Mouse (Mus musculus): ENCODE measurements at regions not wholly inside any gene's neighbourhood (a gene's known extent, or its start where the extent isn't known, plus 50 kb on each side); places are given as distances from the start of the nearest gene placed in this dataset.

GRCm38 (mm10) chr13:42379675-42380074 is 78.4 kb downstream of the Edn1 start:
- H3K79me2 ChIP-seq (ENCODE audit: control insufficient read depth, insufficient read depth), result no peaks in the 10 kb centered on the region
- no peak overlapping the region for H3K4me3 ChIP-seq
- TF ChIP-seq USF1 (IDR thresholded peaks at IDR 0.05; ENCODE audit: low read depth) (no peak), TCF3 (IDR thresholded peaks at IDR 0.05; ENCODE audit: insufficient read length, low read depth) (no peak), E2F4 (IDR thresholded peaks at IDR 0.05; ENCODE audit: insufficient read depth) (no peak), MYOG (IDR thresholded peaks at IDR 0.05; ENCODE audit: control insufficient read depth in 1 of 3, insufficient read depth in 1 of 3, insufficient read length in 2 of 3, low read depth in 2 of 3) (no peak), MYOD1 (IDR thresholded peaks at IDR 0.05; ENCODE audit: control insufficient read depth in 1 of 3, insufficient read length in 2 of 3, low read depth in 2 of 3) (no peak), MAX (IDR thresholded peaks at IDR 0.05; ENCODE audit: low read depth) (no peak), TCF12 (IDR thresholded peaks at IDR 0.05; ENCODE audit: insufficient read depth, poor library complexity, severe bottlenecking) (no peak), POLR2A (IDR thresholded peaks at IDR 0.05; ENCODE audit: insufficient read length, low read depth) (no peak), REST (IDR thresholded peaks at IDR 0.05; ENCODE audit: insufficient read depth, insufficient read length) (no peak), CEBPB (IDR thresholded peaks at IDR 0.05; ENCODE audit: insufficient read depth, poor library complexity, severe bottlenecking) (no peak), POLR2AphosphoS2 (IDR thresholded peaks at IDR 0.05; ENCODE audit: insufficient read length, low read depth) (no peak), SRF (IDR thresholded peaks at IDR 0.05; ENCODE audit: control insufficient read depth, insufficient read length, low read depth) (no peak)
- no peak overlapping the region for H3ac ChIP-seq (ENCODE audit: control insufficient read depth, insufficient read length)
- no peak overlapping the region for H3K4me2 ChIP-seq (ENCODE audit: low read depth)
- no peaks in the 10 kb centered on the region for H3K27me3 ChIP-seq (ENCODE audit: control insufficient read depth, insufficient read depth, insufficient read length)
- no peaks in the 10 kb centered on the region for H3K36me3 ChIP-seq (ENCODE audit: control insufficient read depth, insufficient read depth)

- no peak overlapping the region for H3K4me3 ChIP-seq
- no peaks in the 10 kb centered on the region for H3K27me3 ChIP-seq (ENCODE audit: control insufficient read depth, insufficient read depth, insufficient read length)
- no peaks in the 10 kb centered on the region for H3K36me3 ChIP-seq (ENCODE audit: control insufficient read depth, insufficient read depth)
- no peak overlapping the region for H3K4me2 ChIP-seq (ENCODE audit: low read depth)
- H3ac ChIP-seq (ENCODE audit: control insufficient read depth, insufficient read length), result no peak overlapping the region
- TF ChIP-seq REST (IDR thresholded peaks at IDR 0.05; ENCODE audit: insufficient read depth, insufficient read length) (no peak), SRF (IDR thresholded peaks at IDR 0.05; ENCODE audit: control insufficient read depth, insufficient read length, low read depth) (no peak), CEBPB (IDR thresholded peaks at IDR 0.05; ENCODE audit: insufficient read depth, poor library complexity, severe bottlenecking) (peak; percentile 74; the same call in 1 of the 2 replicates)
- H3K79me2 ChIP-seq (ENCODE audit: control insufficient read depth, insufficient read depth), result no peaks in the 10 kb centered on the region
Observed at GRCm38 (mm10) chr13:42383099-42383498, 81.8 kb downstream of the Edn1 start.

DNA sequence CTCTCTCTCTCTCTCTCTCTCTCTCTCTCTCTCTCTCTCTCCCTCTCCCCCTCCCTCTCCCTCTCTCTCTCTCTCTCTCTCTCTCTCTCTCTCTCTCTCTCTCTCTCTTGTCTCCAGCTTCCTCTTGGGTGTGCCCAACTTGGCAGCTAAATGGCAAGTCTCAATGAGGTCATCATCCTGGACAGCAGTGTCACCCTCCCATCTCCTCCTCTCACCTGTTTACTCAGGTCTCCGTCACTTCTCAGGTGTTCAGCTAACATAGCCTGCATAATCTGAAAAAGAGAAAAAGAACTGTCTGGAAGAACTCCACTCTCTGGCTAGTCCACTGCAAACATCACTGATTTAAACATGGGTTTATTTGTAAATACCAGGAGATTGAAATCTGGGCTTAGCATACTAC is 89.1 kb downstream of the Edn1 start:
- Histone ChIP-seq H3K4me2 (ENCODE audit: low read depth) (no peak overlapping the region), H3ac (ENCODE audit: control insufficient read depth, insufficient read length) (no peak overlapping the region), H3K27me3 (ENCODE audit: control insufficient read depth, insufficient read depth, insufficient read length) (no peaks in the 10 kb centered on the region), H3K79me2 (ENCODE audit: control insufficient read depth, insufficient read depth) (no peaks in the 10 kb centered on the region), H3K36me3 (ENCODE audit: control insufficient read depth, insufficient read depth) (no peaks in the 10 kb centered on the region), H3K4me3 (no peak overlapping the region)
- TF ChIP-seq MAX (IDR thresholded peaks at IDR 0.05; ENCODE audit: low read depth), result no peak
- no peak for TF ChIP-seq REST (IDR thresholded peaks at IDR 0.05; ENCODE audit: insufficient read depth, insufficient read length)
- TF ChIP-seq USF1 (IDR thresholded peaks at IDR 0.05; ENCODE audit: low read depth), result no peak
- no peak for TF ChIP-seq TCF3 (IDR thresholded peaks at IDR 0.05; ENCODE audit: insufficient read length, low read depth)
- TF ChIP-seq POLR2A (IDR thresholded peaks at IDR 0.05; ENCODE audit: insufficient read length, low read depth), result no peak
- TF ChIP-seq CEBPB (IDR thresholded peaks at IDR 0.05; ENCODE audit: insufficient read depth, poor library complexity, severe bottlenecking), result no peak
- no peak for TF ChIP-seq TCF12 (IDR thresholded peaks at IDR 0.05; ENCODE audit: insufficient read depth, poor library complexity, severe bottlenecking)

DNA sequence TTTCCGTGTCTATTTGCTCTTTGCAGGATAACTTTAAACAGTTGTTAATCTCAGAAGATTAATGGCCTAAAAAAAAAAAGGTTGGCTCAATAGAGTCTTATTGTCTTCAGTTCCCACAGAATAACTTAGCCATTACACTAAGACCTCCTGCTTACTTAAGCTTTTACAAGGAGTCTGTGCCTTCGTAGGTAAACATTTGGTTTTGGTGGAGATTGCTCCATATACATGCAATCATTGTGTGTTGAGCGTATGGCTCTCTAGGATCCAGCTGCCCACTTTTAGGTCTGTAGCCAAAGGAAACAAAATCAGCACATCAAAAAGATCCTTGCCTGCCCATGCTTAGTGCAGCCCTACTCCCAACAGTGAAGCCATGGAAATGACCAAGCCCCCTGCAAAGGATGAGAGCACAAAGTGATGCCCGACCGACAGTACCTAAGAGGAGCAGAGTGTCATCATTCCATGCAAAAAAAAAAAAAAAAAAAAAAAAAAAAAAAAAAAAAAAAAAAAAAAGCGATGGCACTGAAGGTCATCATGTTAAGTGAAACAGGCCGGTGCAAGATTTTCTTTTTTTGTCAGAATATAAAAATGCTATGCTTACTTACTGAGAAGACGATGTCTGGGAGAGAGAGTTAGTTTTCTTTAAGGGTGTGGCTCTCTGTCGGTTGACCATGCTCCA is 90.2 kb downstream of the Edn1 start:
- no peaks in the 10 kb centered on the region for H3K36me3 ChIP-seq (ENCODE audit: control insufficient read depth, insufficient read depth)

GRCm38 (mm10) chr13:42392701-42393100 is 91.4 kb downstream of the Edn1 start:
- H3ac ChIP-seq (ENCODE audit: control insufficient read depth, insufficient read length), result no peak overlapping the region
- TF ChIP-seq REST (IDR thresholded peaks at IDR 0.05; ENCODE audit: insufficient read depth, insufficient read length) (no peak), USF1 (IDR thresholded peaks at IDR 0.05; ENCODE audit: low read depth) (no peak), CEBPB (IDR thresholded peaks at IDR 0.05; ENCODE audit: insufficient read depth, poor library complexity, severe bottlenecking) (no peak), E2F4 (IDR thresholded peaks at IDR 0.05; ENCODE audit: insufficient read depth) (no peak), TCF3 (IDR thresholded peaks at IDR 0.05; ENCODE audit: insufficient read length, low read depth) (no peak), MYOD1 (IDR thresholded peaks at IDR 0.05; ENCODE audit: control insufficient read depth in 1 of 3, insufficient read length in 2 of 3, low read depth in 2 of 3) (no peak), POLR2A (IDR thresholded peaks at IDR 0.05; ENCODE audit: insufficient read length, low read depth) (no peak), SRF (IDR thresholded peaks at IDR 0.05; ENCODE audit: control insufficient read depth, insufficient read length, low read depth) (no peak), MAX (IDR thresholded peaks at IDR 0.05; ENCODE audit: low read depth) (no peak), POLR2AphosphoS2 (IDR thresholded peaks at IDR 0.05; ENCODE audit: insufficient read length, low read depth) (no peak), TCF12 (IDR thresholded peaks at IDR 0.05; ENCODE audit: insufficient read depth, poor library complexity, severe bottlenecking) (no peak), MYOG (IDR thresholded peaks at IDR 0.05; ENCODE audit: control insufficient read depth in 1 of 3, insufficient read depth in 1 of 3, insufficient read length in 2 of 3, low read depth in 2 of 3) (no peak)
- no peak overlapping the region for H3K4me3 ChIP-seq
- H3K4me2 ChIP-seq (ENCODE audit: low read depth), result no peak overlapping the region
- no peaks in the 10 kb centered on the region for H3K79me2 ChIP-seq (ENCODE audit: control insufficient read depth, insufficient read depth)
- H3K36me3 ChIP-seq (ENCODE audit: control insufficient read depth, insufficient read depth), result no peaks in the 10 kb centered on the region
- no peaks in the 10 kb centered on the region for H3K27me3 ChIP-seq (ENCODE audit: control insufficient read depth, insufficient read depth, insufficient read length)

More for the DNA sequence above, 90.2 kb downstream of the Edn1 start:
- no peak overlapping the region for H3K4me2 ChIP-seq (ENCODE audit: low read depth)
- no peak overlapping the region for H3ac ChIP-seq (ENCODE audit: control insufficient read depth, insufficient read length)
- no peak overlapping the region for H3K4me3 ChIP-seq
- TF ChIP-seq TCF3 (IDR thresholded peaks at IDR 0.05; ENCODE audit: insufficient read length, low read depth) (no peak), POLR2A (IDR thresholded peaks at IDR 0.05; ENCODE audit: insufficient read length, low read depth) (no peak), TCF12 (IDR thresholded peaks at IDR 0.05; ENCODE audit: insufficient read depth, poor library complexity, severe bottlenecking) (no peak), E2F4 (IDR thresholded peaks at IDR 0.05; ENCODE audit: insufficient read depth) (no peak), CEBPB (IDR thresholded peaks at IDR 0.05; ENCODE audit: insufficient read depth, poor library complexity, severe bottlenecking) (no peak)
- no peaks in the 10 kb centered on the region for H3K27me3 ChIP-seq (ENCODE audit: control insufficient read depth, insufficient read depth, insufficient read length)
- H3K79me2 ChIP-seq (ENCODE audit: control insufficient read depth, insufficient read depth), result no peaks in the 10 kb centered on the region
